Mouse (Mus musculus): ENCODE measurements around the gene Thada. TPM values are rescaled to one million over a fixed set of nuclear protein-coding genes. Genes with fewer than 3 reads are reported as not detected.

Thada gene
- polyA plus RNA-seq, 1 experiment from 2014 or later = 10.8 TPM

- 48% methylated on average over 2 of the region's 2 CpGs for WGBS
- H3K27ac ChIP-seq (ENCODE audit: low read depth) = peak overlapping the region; percentile 20
- H3K9ac ChIP-seq (ENCODE audit: low read length) = no peak overlapping the region
- no peak for DNase-seq (ENCODE audit: low spot score)
- H3K4me1 ChIP-seq (replicated peaks; ENCODE audit: control insufficient read depth, insufficient read depth, low read length) = peaks cover 12% of the 10 kb centered on the region
- 0 out of 2 replicates have a peak, but pooled peaks have one; percentile 46 for ATAC-seq (replicated peaks; ENCODE audit: low FRiP score, low TSS enrichment, low read depth)
- H3K27me3 ChIP-seq (replicated peaks; ENCODE audit: control insufficient read depth, insufficient read depth, low read length) = no peaks in the 10 kb centered on the region
- no peaks in the 10 kb centered on the region for H3K9me3 ChIP-seq (ENCODE audit: control insufficient read depth, low read length)
- H3K36me3 ChIP-seq (ENCODE audit: control insufficient read depth, insufficient read depth, low read length) = 0 out of 2 replicates have a peak, but pooled peaks cover 6% of the 10 kb centered on the region
- no peak overlapping the region for H3K4me3 ChIP-seq (ENCODE audit: low read depth, low read length)
- no peak overlapping the region for H3K4me2 ChIP-seq (ENCODE audit: low read length)
These were observed 210.2 kb downstream of the Thada start for GRCm38 (mm10) chr17:84255841-84256240.

GRCm38 (mm10) chr17:84251426-84251825 is 214.6 kb downstream of the Thada start:
- Histone ChIP-seq H3K9ac (ENCODE audit: low read length) (no peak overlapping the region), H3K4me1 (replicated peaks; ENCODE audit: control insufficient read depth, insufficient read depth, low read length) (peaks cover 10% of the 10 kb centered on the region), H3K27me3 (replicated peaks; ENCODE audit: control insufficient read depth, insufficient read depth, low read length) (no peaks in the 10 kb centered on the region), H3K36me3 (ENCODE audit: control insufficient read depth, insufficient read depth, low read length) (peaks cover 13% of the 10 kb centered on the region; the same call in 1 of the 2 replicates), H3K9me3 (ENCODE audit: control insufficient read depth, low read length) (no peaks in the 10 kb centered on the region), H3K27ac (ENCODE audit: low read depth) (no peak overlapping the region), H3K4me2 (ENCODE audit: low read length) (no peak overlapping the region), H3K4me3 (ENCODE audit: low read depth, low read length) (no peak overlapping the region)
- no peak for DNase-seq (ENCODE audit: low spot score)
- 76% methylated on average over 3 of the region's 3 CpGs for WGBS
- no peak for ATAC-seq (replicated peaks; ENCODE audit: low FRiP score, low TSS enrichment, low read depth)

GRCm38 (mm10) chr17:84244182-84244920 is 221.7 kb downstream of the Thada start:
- DNase-seq (ENCODE audit: low spot score) (no peak), ATAC-seq (replicated peaks; ENCODE audit: low FRiP score, low TSS enrichment, low read depth) (no peak)

GRCm38 (mm10) chr17:84243759-84244158 is 222.2 kb downstream of the Thada start:
- H3K27ac ChIP-seq (ENCODE audit: low read depth) = no peak overlapping the region
- WGBS = 58% methylated on average over 6 of the region's 6 CpGs
- no peak overlapping the region for H3K4me3 ChIP-seq (ENCODE audit: low read depth, low read length)
- no peaks in the 10 kb centered on the region for H3K36me3 ChIP-seq (ENCODE audit: control insufficient read depth, insufficient read depth, low read length)
- no peak for DNase-seq (ENCODE audit: low spot score)
- H3K4me2 ChIP-seq (ENCODE audit: low read length) = no peak overlapping the region
- ATAC-seq (replicated peaks; ENCODE audit: low FRiP score, low TSS enrichment, low read depth) = peak; percentile 76; the same call in 1 of the 2 replicates
- H3K9ac ChIP-seq (ENCODE audit: low read length) = no peak overlapping the region
- no peaks in the 10 kb centered on the region for H3K27me3 ChIP-seq (replicated peaks; ENCODE audit: control insufficient read depth, insufficient read depth, low read length)
- H3K9me3 ChIP-seq (ENCODE audit: control insufficient read depth, low read length) = no peaks in the 10 kb centered on the region
- H3K4me1 ChIP-seq (replicated peaks; ENCODE audit: control insufficient read depth, insufficient read depth, low read length) = peaks cover 10% of the 10 kb centered on the region

More at GRCm38 (mm10) chr17:84244182-84244920, 221.7 kb downstream of the Thada start:
- no peak overlapping the region for H3K27ac ChIP-seq (ENCODE audit: low read depth)
- no peaks in the 10 kb centered on the region for H3K27me3 ChIP-seq (replicated peaks; ENCODE audit: control insufficient read depth, insufficient read depth, low read length)
- no peak overlapping the region for H3K9ac ChIP-seq (ENCODE audit: low read length)
- no peaks in the 10 kb centered on the region for H3K36me3 ChIP-seq (ENCODE audit: control insufficient read depth, insufficient read depth, low read length)
- 57% methylated on average over 18 of the region's 18 CpGs for WGBS
- H3K4me3 ChIP-seq (ENCODE audit: low read depth, low read length) = no peak overlapping the region
- no peak overlapping the region for H3K4me2 ChIP-seq (ENCODE audit: low read length)
- H3K4me1 ChIP-seq (replicated peaks; ENCODE audit: control insufficient read depth, insufficient read depth, low read length) = peaks cover 10% of the 10 kb centered on the region
- no peaks in the 10 kb centered on the region for H3K9me3 ChIP-seq (ENCODE audit: control insufficient read depth, low read length)

GRCm38 (mm10) chr17:84241308-84241957 is 224.6 kb downstream of the Thada start:
- no peak for DNase-seq (ENCODE audit: low spot score)
- Histone ChIP-seq H3K36me3 (ENCODE audit: control insufficient read depth, insufficient read depth, low read length) (no peaks in the 10 kb centered on the region), H3K9me3 (ENCODE audit: control insufficient read depth, low read length) (no peaks in the 10 kb centered on the region), H3K4me3 (ENCODE audit: low read depth, low read length) (no peak overlapping the region), H3K27me3 (replicated peaks; ENCODE audit: control insufficient read depth, insufficient read depth, low read length) (no peaks in the 10 kb centered on the region), H3K4me1 (replicated peaks; ENCODE audit: control insufficient read depth, insufficient read depth, low read length) (peaks cover 13% of the 10 kb centered on the region), H3K4me2 (ENCODE audit: low read length) (no peak overlapping the region), H3K27ac (ENCODE audit: low read depth) (no peak overlapping the region), H3K9ac (ENCODE audit: low read length) (no peak overlapping the region)
- no peak for ATAC-seq (replicated peaks; ENCODE audit: low FRiP score, low TSS enrichment, low read depth)
- WGBS = 97% methylated on average over 6 of the region's 6 CpGs

- Histone ChIP-seq H3K9me3 (ENCODE audit: control insufficient read depth, low read length) (no peaks in the 10 kb centered on the region), H3K9ac (ENCODE audit: low read length) (no peak overlapping the region), H3K4me3 (ENCODE audit: low read depth, low read length) (no peak overlapping the region), H3K36me3 (ENCODE audit: control insufficient read depth, insufficient read depth, low read length) (no peaks in the 10 kb centered on the region), H3K27me3 (replicated peaks; ENCODE audit: control insufficient read depth, insufficient read depth, low read length) (no peaks in the 10 kb centered on the region), H3K4me2 (ENCODE audit: low read length) (no peak overlapping the region), H3K27ac (ENCODE audit: low read depth) (no peak overlapping the region), H3K4me1 (replicated peaks; ENCODE audit: control insufficient read depth, insufficient read depth, low read length) (peaks cover 15% of the 10 kb centered on the region)
- DNase-seq (ENCODE audit: low spot score) = no peak
- WGBS = 86% methylated on average over 2 of the region's 2 CpGs
- no peak for ATAC-seq (replicated peaks; ENCODE audit: low FRiP score, low TSS enrichment, low read depth)
These were observed 226.2 kb downstream of the Thada start for GRCm38 (mm10) chr17:84239679-84240292.

GRCm38 (mm10) chr17:84238174-84238573 is 227.8 kb downstream of the Thada start:
- Histone ChIP-seq H3K9ac (ENCODE audit: low read length) (no peak overlapping the region), H3K4me2 (ENCODE audit: low read length) (no peak overlapping the region), H3K36me3 (ENCODE audit: control insufficient read depth, insufficient read depth, low read length) (no peaks in the 10 kb centered on the region), H3K4me3 (ENCODE audit: low read depth, low read length) (no peak overlapping the region), H3K27me3 (replicated peaks; ENCODE audit: control insufficient read depth, insufficient read depth, low read length) (no peaks in the 10 kb centered on the region), H3K4me1 (replicated peaks; ENCODE audit: control insufficient read depth, insufficient read depth, low read length) (0 out of 2 replicates have a peak, but pooled peaks cover 5% of the 10 kb centered on the region), H3K27ac (ENCODE audit: low read depth) (no peak overlapping the region), H3K9me3 (ENCODE audit: control insufficient read depth, low read length) (no peaks in the 10 kb centered on the region)
- no peak for ATAC-seq (replicated peaks; ENCODE audit: low FRiP score, low TSS enrichment, low read depth)
- 65% methylated on average over 1 of the region's 1 CpGs for WGBS
- DNase-seq (ENCODE audit: low spot score) = no peak

GRCm38 (mm10) chr17:84236781-84237557 is 229.0 kb downstream of the Thada start:
- no peak overlapping the region for H3K4me3 ChIP-seq (ENCODE audit: low read depth, low read length)
- DNase-seq (ENCODE audit: low spot score) (no peak), ATAC-seq (replicated peaks; ENCODE audit: low FRiP score, low TSS enrichment, low read depth) (no peak)
- 87% methylated on average over 7 of the region's 7 CpGs for WGBS
- 0 out of 2 replicates have a peak, but pooled peaks cover 5% of the 10 kb centered on the region for H3K4me1 ChIP-seq (replicated peaks; ENCODE audit: control insufficient read depth, insufficient read depth, low read length)
- H3K9ac ChIP-seq (ENCODE audit: low read length) = no peak overlapping the region
- no peaks in the 10 kb centered on the region for H3K9me3 ChIP-seq (ENCODE audit: control insufficient read depth, low read length)
- H3K27ac ChIP-seq (ENCODE audit: low read depth) = no peak overlapping the region
- H3K36me3 ChIP-seq (ENCODE audit: control insufficient read depth, insufficient read depth, low read length) = no peaks in the 10 kb centered on the region
- H3K4me2 ChIP-seq (ENCODE audit: low read length) = no peak overlapping the region
- H3K27me3 ChIP-seq (replicated peaks; ENCODE audit: control insufficient read depth, insufficient read depth, low read length) = no peaks in the 10 kb centered on the region

Data from intestine, embryonic 14.5 days (tissue).